8 mouse cellular contexts compared by ENCODE assay signal in genomic region chr5:107901014-107901615, GRCm38 (mm10). TPM values are rescaled to one million over a fixed set of nuclear protein-coding genes. Genes with fewer than 3 reads are reported as not detected.
DNase-seq lines count a peak whose midpoint lies in the region; ATAC-seq and TF ChIP-seq lines count a peak whose summit lies in the region.

No protein-coding gene starts in this region.

- no peaks in the 10 kb centered on the region for H3K9me3 ChIP-seq in limb, embryonic 15.5 days

- no peak for TF ChIP-seq CTCF in olfactory bulb, adult 2 months (IDR thresholded peaks at IDR 0.05; ENCODE audit: insufficient read depth, low read depth, low read length)

- H3K4me3 ChIP-seq in limb, embryonic 15.5 days: peak overlapping the region; percentile 64
- peak overlapping the region; percentile 83 for H3K4me3 ChIP-seq in olfactory bulb, adult 2 months (ENCODE audit: insufficient read depth, low read depth, low read length)

- H3K27me3 ChIP-seq in limb, embryonic 15.5 days: no peaks in the 10 kb centered on the region

- H3K27ac ChIP-seq in limb, embryonic 15.5 days: peak overlapping the region; percentile 92
- no peak overlapping the region for H3K27ac ChIP-seq in olfactory bulb, adult 2 months (ENCODE audit: insufficient read depth, low read depth, low read length)

- H3K36me3 ChIP-seq in limb, embryonic 15.5 days: peaks cover 38% of the 10 kb centered on the region

- TF ChIP-seq POLR2A in olfactory bulb, adult 2 months (IDR thresholded peaks at IDR 0.05; ENCODE audit: insufficient read depth, low read depth, low read length): no peak

- H3K9ac ChIP-seq in limb, embryonic 15.5 days: peak overlapping the region; percentile 77

- WGBS in limb, embryonic 15.5 days: under 1% methylated on average over 23 of the region's 23 CpGs
- WGBS in olfactory bulb, adult 2 months: under 1% methylated on average over 23 of the region's 23 CpGs

- ATAC-seq in erythroid progenitor cell, adult 5-6 weeks (replicated peaks; ENCODE audit: low FRiP score, poor library complexity, severe bottlenecking): peak; percentile 33
- ATAC-seq in limb, embryonic 15.5 days (ENCODE audit: insufficient number of reproducible peaks, low FRiP score, low TSS enrichment, low read depth): no peak

- peak; percentile 8 for DNase-seq in left cerebral cortex, postnatal 4 days
- DNase-seq in left cerebral cortex, adult 11 months (ENCODE audit: low spot score): no peak
- peak; percentile 27 for DNase-seq in MN1 (ENCODE audit: low spot score)
- no peak for DNase-seq in kidney, postnatal 25 days
- no peak for DNase-seq in gastrocnemius, postnatal 4 days (ENCODE audit: low spot score in 2 of 2)

- intact Hi-C loops in left cerebral cortex, postnatal 4 days (cut with DNase I): loop anchor here (10.0 kb wide), 1 partner anchor 286 kb away; no protein-coding TSS in a partner anchor

- H3K4me2 ChIP-seq in limb, embryonic 15.5 days: peak overlapping the region; percentile 51

- H3K4me1 ChIP-seq in limb, embryonic 15.5 days: no peaks in the 10 kb centered on the region
- no peaks in the 10 kb centered on the region for H3K4me1 ChIP-seq in olfactory bulb, adult 2 months (ENCODE audit: control insufficient read depth, insufficient read depth, low read length)

RNA-seq across cellular contexts. Expression of gene Rpl5, which starts 0.8 kb away (rescaled TPM):
- 100 to 1,000 TPM; 147 to 148 TPM for total RNA-seq in left cerebral cortex, postnatal 4 days (2021)
- 117 and 187 TPM in 2 replicates for total RNA-seq in erythroid progenitor cell, adult 5-6 weeks (2015; ENCODE audit: low replicate concordance)
- total RNA-seq in erythroid progenitor cell, adult 5-6 weeks (2017; ENCODE audit: low replicate concordance): 70.6 and 101 TPM in 2 replicates
- polyA plus RNA-seq in limb, embryonic 15.5 days (2015; fragmentation: Nextera tagmentation; extraction: Ambion mirVana): 63.0 and 67.4 TPM in 2 replicates
- not detected in 2 replicates for polyA plus RNA-seq in olfactory bulb, adult 2 months (2012; ENCODE audit: insufficient read depth, insufficient read length, low replicate concordance, missing spikeins)
- total RNA-seq in gastrocnemius, postnatal 4 days (2021): 10 to 100 TPM; 71.1 to 82.8 TPM

RNA-seq across cellular contexts. Expression of gene Evi5, which starts 26.2 kb away (rescaled TPM):
- 10 to 100 TPM; 69.0 to 75.8 TPM for total RNA-seq in left cerebral cortex, postnatal 4 days (2021)
- total RNA-seq in erythroid progenitor cell, adult 5-6 weeks (2015; ENCODE audit: low replicate concordance): 287 and 323 TPM in 2 replicates
- 445 and 526 TPM in 2 replicates for total RNA-seq in erythroid progenitor cell, adult 5-6 weeks (2017; ENCODE audit: low replicate concordance)
- polyA plus RNA-seq in limb, embryonic 15.5 days (2015; fragmentation: Nextera tagmentation; extraction: Ambion mirVana): 60.3 and 63.6 TPM in 2 replicates
- not detected in 2 replicates for polyA plus RNA-seq in olfactory bulb, adult 2 months (2012; ENCODE audit: insufficient read depth, insufficient read length, low replicate concordance, missing spikeins)
- total RNA-seq in gastrocnemius, postnatal 4 days (2021): 10 to 100 TPM; 32.0 to 40.3 TPM

Comparison
In these comparisons a context has a peak if more than half of its experiments do, and no peak if none do; other contexts are left out.
1. DNase-seq: peak in left cerebral cortex, postnatal 4 days (single experiment) and MN1 (single experiment); none in left cerebral cortex, adult 11 months (single experiment), kidney, postnatal 25 days (0 of 2) and gastrocnemius, postnatal 4 days (0 of 2).